Mouse (Mus musculus): ENCODE measurements at regions not wholly inside any gene's neighbourhood (a gene's known extent, or its start where the extent isn't known, plus 50 kb on each side); places are given as distances from the start of the nearest gene placed in this dataset.

- Histone ChIP-seq H3K4me3 (replicated peaks in 1 of 3; ENCODE audit: low read depth in 2 of 3, low read length in 2 of 3, poor library complexity in 1 of 3) (no peak overlapping the region), H3K36me3 (replicated peaks in 1 of 2; ENCODE audit: control insufficient read depth in 1 of 2, insufficient read depth in 1 of 2, low read length in 1 of 2) (no peaks in the 10 kb centered on the region), H3K27me3 (replicated peaks) (peaks cover 24% of the 10 kb centered on the region), H3K27ac (ENCODE audit: insufficient read depth, low read depth) (no peak overlapping the region), H3K9ac (ENCODE audit: insufficient read depth, low read depth) (no peak overlapping the region), H3K9me3 (replicated peaks; ENCODE audit: low read length) (no peaks in the 10 kb centered on the region), H3K79me2 (replicated peaks; ENCODE audit: control insufficient read depth, extremely low read depth, insufficient read depth, poor library complexity, severe bottlenecking) (no peaks in the 10 kb centered on the region), H3K4me2 (ENCODE audit: insufficient read depth, low read depth, poor library complexity, severe bottlenecking) (0 out of 2 replicates have a peak overlapping the region, but pooled peaks have one; percentile 0), H3K4me1 (ENCODE audit: control insufficient read depth in 1 of 2, insufficient read depth in 2 of 2) (peaks cover 8 to 10% of the 10 kb centered on the region in 2 experiments; a peak in 3 of 4 replicates)
- no peak for DNase-seq (ENCODE audit: extremely low read depth)
- TF ChIP-seq ZMIZ1 (IDR thresholded peaks at IDR 0.05; ENCODE audit: low read depth, low read length) = no peak
- TF ChIP-seq JUND (conservative IDR thresholded peaks at IDR 0.05; ENCODE audit: low read depth, low read length) = no peak
- no peak for TF ChIP-seq POLR2A (IDR thresholded peaks at IDR 0.05; ENCODE audit: low read depth, low read length)
- TF ChIP-seq POLR2AphosphoS2 (IDR thresholded peaks at IDR 0.05; ENCODE audit: low read depth, low read length) = no peak
- TF ChIP-seq RAD21 (IDR thresholded peaks at IDR 0.05; ENCODE audit: low read depth, low read length) = no peak
- no peak for TF ChIP-seq CTCF (conservative IDR thresholded peaks at IDR 0.05 in 1 of 2, IDR thresholded peaks at IDR 0.05 in 1 of 2; ENCODE audit: low read depth in 2 of 2, low read length in 2 of 2)
- in situ Hi-C loops (cut with MboI; ENCODE audit: low pct_ligation_motif_present, low pct_unique_long_range_greater_than_20kb, low sequenced_read_pairs) (no loop called here), dilution Hi-C loops (cut with MboI; ENCODE audit: extremely low pct_ligation_motif_present, extremely low pct_unique_long_range_greater_than_20kb, low sequenced_read_pairs) (no loop called here)
Observed at GRCm38 (mm10) chr14:29909741-29910140, 58.4 kb upstream of the Selenok start.
